Mouse (Mus musculus) frontal cortex, adult (tissue): ENCODE results near the gene Zmynd8.

Experiments
- ATAC-seq: cut with Nextera tagmentation; 2 replicates; pipeline ENCODE4 v1.9.2; 2017; ENCODE audit warnings: mild to moderate bottlenecking, moderate library complexity, mixed read lengths; ENCODE audit not compliant: low TSS enrichment

Zmynd8 gene

GRCm38 (mm10) chr2:165899474-165899873, 658 bp upstream of the Zmynd8 start:
- no peak for ATAC-seq

GRCm38 (mm10) chr2:165896171-165896570, 2.6 kb downstream of the Zmynd8 start:
- ATAC-seq: no peak

- no peak for ATAC-seq
Observed at GRCm38 (mm10) chr2:165895687-165896086, 3.1 kb downstream of the Zmynd8 start.

GRCm38 (mm10) chr2:165894533-165894932, 4.3 kb downstream of the Zmynd8 start:
- no peak for ATAC-seq

- no peak for ATAC-seq
Observed at GRCm38 (mm10) chr2:165893232-165893631, 5.6 kb downstream of the Zmynd8 start.

GRCm38 (mm10) chr2:165892626-165893025, 6.2 kb downstream of the Zmynd8 start:
- no peak for ATAC-seq

- ATAC-seq: no peak
Observed at GRCm38 (mm10) chr2:165890401-165890800, 8.4 kb downstream of the Zmynd8 start.

- ATAC-seq: no peak
Observed at GRCm38 (mm10) chr2:165889874-165890273, 8.9 kb downstream of the Zmynd8 start.

GRCm38 (mm10) chr2:165889266-165889665, 9.6 kb downstream of the Zmynd8 start:
- no peak for ATAC-seq

- no peak for ATAC-seq
Observed at GRCm38 (mm10) chr2:165888813-165889221, 10.0 kb downstream of the Zmynd8 start.

GRCm38 (mm10) chr2:165888396-165888795, 10.4 kb downstream of the Zmynd8 start:
- ATAC-seq: 0 out of 2 replicates have a peak, but pooled peaks have one; percentile 18

GRCm38 (mm10) chr2:165886857-165887628, 11.8 kb downstream of the Zmynd8 start:
- ATAC-seq: no peak

GRCm38 (mm10) chr2:165886482-165886856, 12.3 kb downstream of the Zmynd8 start:
- no peak for ATAC-seq

GRCm38 (mm10) chr2:165885951-165886320, 12.9 kb downstream of the Zmynd8 start:
- ATAC-seq: no peak

GRCm38 (mm10) chr2:165885225-165885950, 13.4 kb downstream of the Zmynd8 start:
- peak; percentile 50 for ATAC-seq

GRCm38 (mm10) chr2:165884577-165885224, 14.1 kb downstream of the Zmynd8 start:
- peak; percentile 21 for ATAC-seq

GRCm38 (mm10) chr2:165883846-165884576, 14.8 kb downstream of the Zmynd8 start:
- ATAC-seq: peak; percentile 48

GRCm38 (mm10) chr2:165883006-165883405, 15.8 kb downstream of the Zmynd8 start:
- no peak for ATAC-seq

- ATAC-seq: no peak
Observed at GRCm38 (mm10) chr2:165881585-165882431, 17.0 kb downstream of the Zmynd8 start.

- no peak for ATAC-seq
Observed at GRCm38 (mm10) chr2:165881220-165881584, 17.6 kb downstream of the Zmynd8 start.
